Mouse (Mus musculus) hindbrain, embryonic 15.5 days (tissue): ENCODE measurements around the gene Khsrp. TPM values are rescaled to one million over a fixed set of nuclear protein-coding genes. Genes with fewer than 3 reads are reported as not detected.

Experiments
- ATAC-seq: fragments of 200-750 bp; cut with Nextera tagmentation; 2 replicates; pipeline ENCODE4 v1.8.0; 2017; ENCODE audit warnings: low read depth, moderate number of reproducible peaks, moderate TSS enrichment; ENCODE audit not compliant: low FRiP score
- H3K27ac ChIP-seq: fragments of 300-500 bp; sonication (generic); replicated peaks from 2 replicates; pipeline ENCODE4 v1.5.1; 2015; ENCODE audit warnings: mild to moderate bottlenecking, inconsistent platforms
- H3K27me3 ChIP-seq: fragments of 300-500 bp; sonication (generic); 2 replicates; pipeline ENCODE4 v1.6.1; 2015; ENCODE audit warnings: control low read depth, inconsistent platforms
- H3K36me3 ChIP-seq: fragments of 300-500 bp; sonication (generic); 2 replicates; pipeline ENCODE4 v1.6.1; 2015; ENCODE audit warnings: control low read depth, inconsistent platforms
- H3K4me1 ChIP-seq: fragments of 300-500 bp; sonication (generic); replicated peaks from 2 replicates; pipeline ENCODE4 v1.6.1; 2015; ENCODE audit warnings: control low read depth, inconsistent platforms
- H3K4me2 ChIP-seq: fragments of 300-500 bp; sonication (generic); 2 replicates; pipeline ENCODE4 v1.6.1; 2015; ENCODE audit warnings: moderate library complexity, mild to moderate bottlenecking, inconsistent platforms
- H3K4me3 ChIP-seq: fragments of 300-500 bp; sonication (generic); 2 replicates; pipeline ENCODE4 v1.5.1; 2015; ENCODE audit warnings: mild to moderate bottlenecking, inconsistent platforms
- H3K9ac ChIP-seq: fragments of 300-500 bp; sonication (generic); 2 replicates; pipeline ENCODE4 v1.6.1; 2015; ENCODE audit warnings: inconsistent platforms
- H3K9me3 ChIP-seq: fragments of 300-500 bp; sonication (generic); 2 replicates; pipeline ENCODE4 v1.6.1; 2016; ENCODE audit warnings: control low read depth, inconsistent platforms
- WGBS: fragments of 180-500 bp; shearing (Covaris S2); methylation state at CpG from one replicate; pipeline ENCODE4 v1.1.7; 2015; 5-methylcytosine and 5-hydroxymethylcytosine counted together
- polyA plus RNA-seq: library from polyadenylated mRNA; unstranded; fragments of >200 nt; fragmentation: Nextera tagmentation; extraction: Ambion mirVana; gene quantifications from 2 replicates; pipeline ENCODE4 v1.2.1, GENCODE M21; 2015

Khsrp gene
- polyA plus RNA-seq, 1 experiment from 2014 or later, result 31.2 TPM

DNA sequence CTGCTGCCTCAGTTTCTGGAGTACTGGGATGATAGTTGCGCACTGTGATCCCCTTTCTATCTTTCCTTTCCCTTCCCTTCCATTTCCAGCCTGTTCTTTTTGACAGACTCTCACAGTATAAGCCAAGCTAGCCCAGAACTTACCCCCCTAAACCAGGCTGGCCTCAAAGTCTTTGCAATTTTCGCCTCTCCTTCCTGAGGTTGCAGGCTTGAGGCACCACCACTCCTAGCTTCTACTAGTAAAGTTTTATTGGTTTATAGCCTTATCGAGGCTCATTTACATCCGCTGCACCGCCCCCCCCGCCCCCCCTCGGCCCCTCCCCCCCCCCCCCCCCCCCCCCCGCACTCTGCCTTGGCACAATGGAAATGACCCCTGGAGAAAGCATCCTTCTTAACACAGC is 51.8 kb downstream of the Khsrp start:
- Histone ChIP-seq H3K9me3 (no peaks in the 10 kb centered on the region), H3K36me3 (no peaks in the 10 kb centered on the region), H3K4me2 (no peak overlapping the region), H3K27ac (no peak overlapping the region), H3K4me1 (no peaks in the 10 kb centered on the region), H3K4me3 (no peak overlapping the region), H3K9ac (no peak overlapping the region), H3K27me3 (no peaks in the 10 kb centered on the region)
- 37% methylated on average over 7 of the region's 8 CpGs for WGBS
- ATAC-seq, result no peak

- WGBS, result 84% methylated on average over 8 of the region's 8 CpGs
Measured at GRCm38 (mm10) chr17:56976531-56977390, 54.6 kb downstream of the Khsrp start.

DNA sequence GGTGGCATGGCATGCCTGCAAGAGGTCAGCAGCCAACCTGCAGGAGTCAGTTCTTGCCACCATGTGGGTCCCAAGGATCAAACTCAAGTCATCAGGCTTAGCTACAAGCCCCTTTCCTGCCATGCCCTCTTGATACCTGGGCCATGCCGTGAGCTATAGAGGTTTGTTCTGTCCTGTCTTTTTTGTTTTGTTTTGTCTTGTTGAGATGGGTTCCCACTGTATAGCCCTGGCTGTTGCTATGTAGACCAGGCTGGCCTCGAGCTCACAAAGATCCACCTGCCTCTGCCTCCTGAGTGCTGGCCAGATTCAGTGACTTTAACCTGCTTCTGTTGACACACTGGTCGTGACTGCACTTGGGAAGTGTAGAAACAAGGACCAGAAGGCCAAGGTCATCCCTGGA is 55.9 kb downstream of the Khsrp start:
- Histone ChIP-seq H3K27ac (no peak overlapping the region), H3K27me3 (no peaks in the 10 kb centered on the region), H3K9ac (no peak overlapping the region), H3K4me3 (no peak overlapping the region), H3K4me1 (no peaks in the 10 kb centered on the region), H3K4me2 (no peak overlapping the region), H3K36me3 (no peaks in the 10 kb centered on the region), H3K9me3 (no peaks in the 10 kb centered on the region)
- 76% methylated on average over 3 of the region's 3 CpGs for WGBS
- ATAC-seq, result no peak

More at GRCm38 (mm10) chr17:56976531-56977390, 54.6 kb downstream of the Khsrp start:
- Histone ChIP-seq H3K27me3 (no peaks in the 10 kb centered on the region), H3K36me3 (no peaks in the 10 kb centered on the region), H3K4me1 (no peaks in the 10 kb centered on the region), H3K9me3 (no peaks in the 10 kb centered on the region), H3K9ac (no peak overlapping the region), H3K4me2 (no peak overlapping the region), H3K27ac (no peak overlapping the region), H3K4me3 (no peak overlapping the region)
- ATAC-seq, result no peak

DNA sequence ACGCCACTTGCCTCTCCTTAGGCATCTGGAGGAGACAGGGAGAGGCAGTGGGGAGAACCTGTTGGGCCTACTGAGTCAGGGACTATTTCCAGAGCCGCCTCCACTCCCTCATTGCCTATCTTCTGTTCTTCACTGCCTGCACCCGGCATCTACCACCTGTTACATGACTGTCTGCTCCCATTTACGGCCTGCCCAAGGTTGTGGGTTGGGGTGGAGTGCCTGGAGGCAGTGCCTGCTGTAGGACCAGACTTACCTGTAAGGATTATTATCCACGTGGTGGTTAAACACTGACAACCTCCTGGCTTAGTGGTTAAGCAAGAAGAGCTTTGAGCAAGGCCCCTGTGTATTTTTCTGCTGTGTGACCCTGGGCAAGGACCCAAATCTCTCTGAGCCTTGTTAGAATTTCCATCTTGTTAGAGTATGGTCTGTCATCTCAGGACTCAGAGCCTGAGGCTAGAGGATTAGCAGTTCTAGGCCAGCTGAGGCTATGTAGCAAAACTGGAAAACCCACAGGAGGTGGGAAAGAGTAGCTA is 56.5 kb downstream of the Khsrp start:
- no peak overlapping the region for H3K4me3 ChIP-seq
- H3K4me1 ChIP-seq, result no peaks in the 10 kb centered on the region
- H3K27me3 ChIP-seq, result no peaks in the 10 kb centered on the region
- no peaks in the 10 kb centered on the region for H3K36me3 ChIP-seq
- WGBS, result 81% methylated on average over 5 of the region's 5 CpGs
- H3K4me2 ChIP-seq, result no peak overlapping the region
- no peak overlapping the region for H3K9ac ChIP-seq
- H3K9me3 ChIP-seq, result no peaks in the 10 kb centered on the region
- no peak overlapping the region for H3K27ac ChIP-seq
- ATAC-seq, result no peak

GRCm38 (mm10) chr17:56973956-56974707 is 57.2 kb downstream of the Khsrp start:
- H3K27ac ChIP-seq, result no peak overlapping the region
- H3K4me2 ChIP-seq, result no peak overlapping the region
- WGBS, result 66% methylated on average over 13 of the region's 14 CpGs

More at GRCm38 (mm10) chr17:56973956-56974707, 57.2 kb downstream of the Khsrp start:
- H3K9me3 ChIP-seq, result no peaks in the 10 kb centered on the region
- H3K4me3 ChIP-seq, result no peak overlapping the region
- ATAC-seq, result no peak
- no peaks in the 10 kb centered on the region for H3K4me1 ChIP-seq
- no peak overlapping the region for H3K9ac ChIP-seq
- H3K27me3 ChIP-seq, result no peaks in the 10 kb centered on the region
- no peaks in the 10 kb centered on the region for H3K36me3 ChIP-seq

Other genes starting within 250 kb of the Khsrp start
- gene Rfx2, start 200.5 kb downstream of the Khsrp start, polyA plus RNA-seq, result 4.8 and 6.7 TPM in 2 replicates
- gene Acsbg2, start 157.1 kb downstream of the Khsrp start, polyA plus RNA-seq, result not detected in 2 replicates
- gene 1700061G19Rik, start 156.0 kb downstream of the Khsrp start, polyA plus RNA-seq, result 0.43 and 0.61 TPM in 2 replicates
- 89.1 and 93.3 TPM in 2 replicates for gene Mllt1, start 96.1 kb downstream of the Khsrp start, polyA plus RNA-seq
- not detected in 2 replicates for gene Acer1, start 49.4 kb downstream of the Khsrp start, polyA plus RNA-seq
- 166 and 168 TPM in 2 replicates for gene Clpp, start 41.2 kb downstream of the Khsrp start, polyA plus RNA-seq
- 54.7 and 55.8 TPM in 2 replicates for gene Alkbh7, start 34.2 kb downstream of the Khsrp start, polyA plus RNA-seq
- 0.51 and 0.61 TPM in 2 replicates for gene Pspn, start 31.5 kb downstream of the Khsrp start, polyA plus RNA-seq
- gene Gtf2f1, start 20.2 kb downstream of the Khsrp start, polyA plus RNA-seq, result 67.3 and 67.5 TPM in 2 replicates
- gene Gm17949, start 20.1 kb downstream of the Khsrp start, polyA plus RNA-seq, result 0.41 and 0.54 TPM in 2 replicates
- not detected in 2 replicates for gene Slc25a41, start 10.1 kb upstream of the Khsrp start, polyA plus RNA-seq
- 4.1 and 4.6 TPM in 2 replicates for gene Crb3, start 27.6 kb upstream of the Khsrp start, polyA plus RNA-seq
- 43.1 and 45.0 TPM in 2 replicates for gene Slc25a23, start 28.3 kb upstream of the Khsrp start, polyA plus RNA-seq
- gene Dennd1c, start 47.0 kb upstream of the Khsrp start, polyA plus RNA-seq, result 4.3 and 4.4 TPM in 2 replicates
- gene Tubb4a, start 56.3 kb upstream of the Khsrp start, polyA plus RNA-seq, result 329 and 394 TPM in 2 replicates
- gene Tnfsf9, start 73.8 kb upstream of the Khsrp start, polyA plus RNA-seq, result 6.6 and 8.7 TPM in 2 replicates
- 1.4 and 1.9 TPM in 2 replicates for gene Cd70, start 118.3 kb upstream of the Khsrp start, polyA plus RNA-seq
- gene Tnfsf14, start 162.7 kb upstream of the Khsrp start, polyA plus RNA-seq, result 0.08 TPM in 1 of 2 replicates, not detected in the other
- gene C3, start 196.6 kb upstream of the Khsrp start, polyA plus RNA-seq, result 1.2 and 1.9 TPM in 2 replicates
- gene Gpr108, start 216.9 kb upstream of the Khsrp start, polyA plus RNA-seq, result 22.3 and 24.0 TPM in 2 replicates
- 10.4 and 11.6 TPM in 2 replicates for gene Trip10, start 217.9 kb upstream of the Khsrp start, polyA plus RNA-seq
- gene Vav1, start 247.6 kb upstream of the Khsrp start, polyA plus RNA-seq, result 1.7 and 1.8 TPM in 2 replicates